Mouse (Mus musculus) adrenal gland, adult (tissue): ENCODE measurements around the gene Icos.

Experiments used
- DNase-seq, 2 experiments: peaks; one replicate each; pipeline ENCODE4 v3.0.0; 2022 to 2023; ENCODE audit warnings: low spot score in 1 of 2; ENCODE audit not compliant: inconsistent age in 2 of 2

Icos gene

DNA sequence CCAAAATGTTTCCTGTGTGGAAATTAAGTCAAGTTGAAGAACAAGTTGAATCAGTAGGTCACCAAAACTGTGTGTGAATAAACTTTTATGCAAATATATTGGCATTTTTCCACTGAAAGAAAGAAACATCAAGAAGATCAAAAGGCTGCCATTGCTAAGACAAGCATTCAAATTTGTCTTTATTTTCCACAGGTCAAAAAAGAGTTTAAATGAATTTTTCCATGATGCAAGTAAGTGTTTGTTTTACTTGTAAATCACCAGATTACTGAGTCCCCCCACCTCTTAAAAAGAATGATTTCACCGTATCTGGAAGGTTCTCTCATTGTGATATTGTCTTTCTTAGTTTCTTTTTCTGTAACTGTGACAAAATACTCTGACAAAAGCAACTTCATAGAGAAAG, 57.5 kb downstream of the Icos start:
- DNase-seq, result no peak

DNA sequence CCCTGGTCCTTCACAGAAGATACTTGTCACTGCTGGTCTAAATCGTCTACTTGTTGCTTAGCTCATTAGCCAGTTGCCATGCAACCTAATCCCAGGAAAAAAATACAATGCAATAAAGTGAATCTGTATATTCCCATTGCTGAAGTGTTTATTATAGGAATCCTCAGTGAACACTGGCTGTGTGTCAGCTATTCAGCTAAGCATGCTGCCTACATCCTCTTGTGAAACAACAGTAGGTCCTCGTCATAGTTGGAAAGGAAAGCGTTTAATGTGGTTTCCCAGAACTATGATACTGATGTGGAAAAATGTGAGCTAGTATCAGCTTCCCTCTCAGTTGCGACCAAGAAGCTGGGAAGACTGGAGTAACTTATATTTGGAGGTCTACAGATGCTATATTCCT, 60.5 kb downstream of the Icos start:
- DNase-seq, result no peak

DNA sequence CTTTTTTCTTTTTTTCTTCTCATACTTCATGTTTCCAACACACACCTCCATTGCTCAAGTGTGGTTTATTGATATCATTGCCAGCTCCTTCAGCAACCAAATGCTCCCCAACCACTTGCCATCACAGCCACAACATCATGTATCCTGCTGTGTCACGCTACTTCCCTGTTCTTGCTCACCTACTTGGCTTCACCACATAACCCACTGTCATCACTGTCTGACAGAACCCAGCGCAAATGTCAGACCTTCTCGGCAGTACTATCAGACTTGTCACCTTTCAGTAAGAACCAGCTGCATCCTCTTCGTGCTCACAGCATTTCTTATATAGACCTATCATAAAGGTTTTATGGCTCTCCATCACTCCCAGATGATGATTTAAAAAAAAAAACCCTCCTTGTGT, 61.6 kb downstream of the Icos start:
- no peak for DNase-seq

DNA sequence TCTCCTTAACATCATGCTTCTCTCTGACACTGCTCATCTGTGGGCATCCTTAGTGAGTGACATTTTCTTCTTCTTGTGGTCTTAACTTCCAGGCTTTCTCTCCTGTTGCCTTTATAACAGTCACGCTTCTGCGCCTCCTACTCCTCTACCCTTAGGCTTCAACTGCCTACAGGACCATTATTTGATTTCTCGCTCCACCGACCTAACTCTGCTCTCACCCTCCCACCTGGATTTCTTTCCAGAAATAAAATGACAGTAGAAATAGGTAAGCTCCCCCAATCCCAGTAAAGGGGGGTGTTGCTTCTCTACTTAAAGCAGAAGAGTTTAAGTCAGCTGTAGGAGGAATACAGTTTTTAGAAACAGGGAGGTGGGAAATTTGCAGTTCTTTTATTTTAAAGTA, 62.7 kb downstream of the Icos start:
- no peak for DNase-seq

DNA sequence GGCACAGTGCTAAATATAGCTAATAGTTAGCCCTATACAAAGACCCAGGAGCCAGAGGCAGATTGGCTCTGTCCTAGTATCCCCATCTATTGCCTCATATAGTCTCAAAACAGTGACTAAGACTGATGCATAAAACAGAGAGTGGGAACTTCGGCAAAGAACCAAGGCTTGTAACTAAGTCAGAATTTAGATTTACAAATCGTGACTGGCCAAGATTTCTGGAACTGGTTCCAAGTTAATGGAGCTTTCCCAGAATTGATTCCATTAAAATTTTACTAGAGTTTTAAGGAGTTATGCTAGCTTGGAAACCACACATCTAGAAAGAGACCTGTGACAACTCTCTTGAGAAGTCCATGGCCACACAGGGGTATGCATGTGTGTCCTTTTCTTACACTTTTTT, 65.1 kb downstream of the Icos start:
- no peak for DNase-seq

DNA sequence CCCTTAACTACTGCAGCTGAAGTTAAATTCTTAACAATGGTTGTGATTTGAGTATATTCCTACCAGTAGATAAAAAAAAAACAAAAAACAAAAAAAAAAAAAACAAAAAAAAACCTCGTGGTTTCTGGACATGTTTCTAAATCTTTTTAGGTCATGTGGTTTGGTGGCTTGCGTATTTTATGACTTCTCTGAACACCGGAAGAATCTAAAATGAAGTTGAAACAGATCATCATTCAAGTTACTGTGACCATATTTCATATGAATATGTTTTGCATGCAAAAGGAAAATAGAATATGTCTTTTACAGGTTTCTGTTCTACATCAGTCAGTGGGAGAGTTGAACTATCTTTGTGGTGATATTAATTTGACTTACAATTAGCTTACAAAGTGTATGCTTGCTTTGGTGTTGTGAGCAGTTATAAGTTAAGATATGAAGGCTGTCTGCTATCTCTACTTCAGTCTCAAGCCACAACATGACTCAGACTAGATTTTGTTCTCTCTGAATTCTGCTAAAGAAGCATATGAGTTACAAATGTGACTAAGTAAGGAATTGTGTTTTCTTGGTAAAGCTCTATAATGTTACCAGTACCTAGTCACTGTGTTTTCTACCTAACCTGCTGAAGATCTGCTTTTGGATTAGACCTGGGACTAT, 68.5 kb downstream of the Icos start:
- no peak for DNase-seq

DNA sequence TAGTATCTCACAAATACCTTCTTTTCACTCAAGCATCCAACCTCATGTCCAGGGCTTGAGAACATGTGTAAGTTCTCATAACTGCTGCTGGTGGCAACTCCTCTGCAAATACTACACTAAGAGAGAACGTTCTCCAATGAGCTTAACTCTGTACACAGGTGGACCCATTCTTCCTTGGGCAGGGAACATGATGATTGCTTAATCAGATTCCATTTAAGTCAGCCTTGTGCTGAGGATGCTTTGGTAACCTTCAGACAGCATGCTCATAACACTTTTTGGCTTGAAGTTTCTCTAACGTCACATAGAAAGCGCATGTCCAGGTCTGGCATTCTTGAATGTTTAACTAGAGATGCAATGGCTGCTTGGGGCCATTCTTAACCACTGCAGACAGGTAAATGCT, 69.6 kb downstream of the Icos start:
- DNase-seq, result no peak
